Mouse (Mus musculus) kidney, adult 2 months (tissue): Measurements from ENCODE around the gene Mmp25. TPM values are rescaled to one million over a fixed set of nuclear protein-coding genes. Genes with fewer than 3 reads are reported as not detected.

Experiments used
- DNase-seq: peaks from one replicate; pipeline ENCODE4 v3.0.0; 2021
- H3K27ac ChIP-seq: fragments of 200-500 bp; 2 replicates; pipeline ENCODE4 v1.5.1; 2012; ENCODE audit warnings: low read depth, low read length, control low read depth, inconsistent platforms; ENCODE audit not compliant: insufficient read depth
- H3K27me3 ChIP-seq: fragments of 200-500 bp; replicated peaks from 2 replicates; pipeline ENCODE4 v1.6.1; 2012; ENCODE audit warnings: mild to moderate bottlenecking, moderate library complexity, low read length, inconsistent platforms; ENCODE audit not compliant: control insufficient read depth, insufficient read depth
- H3K36me3 ChIP-seq: fragments of 200-500 bp; 2 replicates; pipeline ENCODE4 v1.6.1; 2012; ENCODE audit warnings: mild to moderate bottlenecking, moderate library complexity, low read length, inconsistent platforms; ENCODE audit not compliant: control insufficient read depth, insufficient read depth
- H3K4me1 ChIP-seq: fragments of 200-500 bp; 2 replicates; pipeline ENCODE4 v1.6.1; 2011; ENCODE audit warnings: low read length; ENCODE audit not compliant: control insufficient read depth, insufficient read depth
- H3K4me3 ChIP-seq: fragments of 200-500 bp; 2 replicates; pipeline ENCODE4 v1.5.1; 2011; ENCODE audit warnings: mild to moderate bottlenecking, low read depth, low read length, control low read depth; ENCODE audit not compliant: insufficient read depth
- CTCF ChIP-seq: fragments of 200-500 bp; conservative IDR thresholded peaks from 2 replicates; pipeline ENCODE4 v1.5.1; 2011; ENCODE audit warnings: low read depth, mild to moderate bottlenecking, control low read depth, low read length, moderate library complexity, mixed read lengths; ENCODE audit not compliant: insufficient read depth, insufficient read length
- POLR2A ChIP-seq: fragments of 200-500 bp; IDR thresholded peaks from one replicate; pipeline ENCODE4 v1.6.1; 2011; ENCODE audit warnings: low read depth, low read length, control low read depth
- WGBS: fragments of 180-500 bp; shearing (Covaris S2); methylation state at CpG from one replicate; pipeline ENCODE4 v1.1.7; 2018; 5-methylcytosine and 5-hydroxymethylcytosine counted together
- polyA plus RNA-seq: library from polyadenylated mRNA; depleted of rRNA; stranded (reverse); fragments of >200 nt; gene quantifications from 2 replicates; pipeline ENCODE4 v1.2.3, GENCODE M21; 2012

Gene Mmp25
- polyA plus RNA-seq, 1 experiment: 0.38 TPM

DNA sequence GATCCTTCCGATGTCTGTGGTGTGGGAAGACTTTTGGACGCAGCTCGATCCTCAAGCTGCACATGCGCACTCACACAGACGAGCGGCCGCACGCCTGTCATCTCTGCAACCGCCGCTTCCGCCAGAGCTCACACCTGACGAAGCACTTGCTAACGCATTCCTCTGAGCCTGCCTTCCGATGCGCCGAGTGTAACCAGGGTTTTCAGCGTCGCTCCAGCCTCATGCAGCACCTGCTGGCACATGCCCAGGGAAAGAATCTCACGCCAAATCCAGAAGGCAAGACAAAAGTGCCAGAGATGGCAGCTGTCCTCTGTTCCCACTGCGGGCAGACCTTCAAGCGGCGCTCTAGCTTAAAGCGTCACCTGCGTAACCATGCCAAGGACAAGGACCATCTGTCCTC, 35.5 kb downstream of the Mmp25 start:
- Histone ChIP-seq H3K4me3 (no peak overlapping the region), H3K4me1 (no peaks in the 10 kb centered on the region), H3K27me3 (no peaks in the 10 kb centered on the region), H3K27ac (no peak overlapping the region), H3K36me3 (no peaks in the 10 kb centered on the region)
- TF ChIP-seq POLR2A (no peak), CTCF (no peak)
- no peak for DNase-seq
- WGBS: 91% methylated on average over 24 of the region's 24 CpGs

DNA sequence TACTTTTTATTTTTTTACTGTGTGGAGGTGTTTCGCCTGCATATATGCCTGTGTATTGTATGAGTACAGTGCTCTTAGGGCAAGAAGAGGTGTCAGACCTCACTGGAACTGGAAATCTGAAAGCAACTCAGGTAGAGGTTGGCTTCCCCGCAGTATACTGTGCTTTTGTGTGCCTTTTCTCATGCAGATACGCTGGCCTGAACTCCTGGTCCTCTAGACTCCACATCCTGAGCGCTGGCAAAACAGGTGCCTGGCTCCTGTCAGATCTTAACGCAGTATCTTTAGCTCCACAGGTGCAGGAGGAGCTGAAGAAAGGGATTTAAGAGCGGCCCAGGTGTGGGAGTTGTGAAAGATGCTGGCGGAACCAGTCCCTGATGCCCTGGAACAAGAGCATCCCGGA, 39.9 kb downstream of the Mmp25 start:
- 86% methylated on average over 8 of the region's 8 CpGs for WGBS
- Histone ChIP-seq H3K27ac (no peak overlapping the region), H3K4me1 (no peaks in the 10 kb centered on the region), H3K36me3 (no peaks in the 10 kb centered on the region), H3K4me3 (no peak overlapping the region), H3K27me3 (no peaks in the 10 kb centered on the region)
- TF ChIP-seq POLR2A (no peak), CTCF (no peak)
- DNase-seq: no peak

GRCm38 (mm10) chr17:23604394-23604793, 40.7 kb downstream of the Mmp25 start:
- Histone ChIP-seq H3K27ac (no peak overlapping the region), H3K4me3 (no peak overlapping the region), H3K36me3 (no peaks in the 10 kb centered on the region), H3K27me3 (no peaks in the 10 kb centered on the region), H3K4me1 (no peaks in the 10 kb centered on the region)
- 81% methylated on average over 7 of the region's 7 CpGs for WGBS
- no peak for DNase-seq
- no peak for TF ChIP-seq POLR2A
- TF ChIP-seq CTCF: no peak

DNA sequence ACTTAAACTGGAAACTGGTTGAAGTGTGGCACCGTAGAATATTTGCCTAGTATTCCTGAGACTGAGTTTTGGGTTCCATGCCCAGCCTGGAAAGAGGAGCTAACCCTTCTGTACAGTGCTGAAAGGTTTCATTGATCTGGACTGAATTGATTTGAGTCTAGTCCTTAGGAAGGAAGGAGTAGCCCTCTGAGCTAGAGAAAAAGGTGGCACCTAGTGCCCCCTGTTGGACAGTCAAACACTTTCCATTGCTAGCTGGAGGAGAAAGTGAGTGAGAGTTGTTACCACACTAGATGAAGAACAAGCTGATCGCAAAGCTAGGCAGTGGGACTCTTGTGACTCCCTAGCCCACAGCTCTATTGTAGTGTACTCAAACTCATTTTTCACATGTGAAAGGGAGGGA, 41.5 kb downstream of the Mmp25 start:
- no peaks in the 10 kb centered on the region for H3K4me1 ChIP-seq
- H3K4me3 ChIP-seq: no peak overlapping the region
- no peaks in the 10 kb centered on the region for H3K27me3 ChIP-seq
- TF ChIP-seq POLR2A (no peak), CTCF (peak; percentile 66)
- 49% methylated on average over 2 of the region's 2 CpGs for WGBS
- H3K27ac ChIP-seq: no peak overlapping the region
- DNase-seq: peak; percentile 33
- H3K36me3 ChIP-seq: no peaks in the 10 kb centered on the region

GRCm38 (mm10) chr17:23603077-23603476, 42.0 kb downstream of the Mmp25 start:
- no peak overlapping the region for H3K4me3 ChIP-seq
- no peak for DNase-seq
- WGBS: 46% methylated on average over 8 of the region's 8 CpGs
- TF ChIP-seq POLR2A: no peak
- no peak for TF ChIP-seq CTCF
- H3K4me1 ChIP-seq: no peaks in the 10 kb centered on the region
- H3K27me3 ChIP-seq: no peaks in the 10 kb centered on the region
- H3K27ac ChIP-seq: no peak overlapping the region
- H3K36me3 ChIP-seq: no peaks in the 10 kb centered on the region

- Histone ChIP-seq H3K4me1 (no peaks in the 10 kb centered on the region), H3K27ac (no peak overlapping the region), H3K27me3 (no peaks in the 10 kb centered on the region), H3K36me3 (no peaks in the 10 kb centered on the region), H3K4me3 (no peak overlapping the region)
- TF ChIP-seq CTCF (no peak), POLR2A (no peak)
- no peak for DNase-seq
- 56% methylated on average over 10 of the region's 10 CpGs for WGBS
Observed at GRCm38 (mm10) chr17:23601836-23602585, 43.1 kb downstream of the Mmp25 start.

DNA sequence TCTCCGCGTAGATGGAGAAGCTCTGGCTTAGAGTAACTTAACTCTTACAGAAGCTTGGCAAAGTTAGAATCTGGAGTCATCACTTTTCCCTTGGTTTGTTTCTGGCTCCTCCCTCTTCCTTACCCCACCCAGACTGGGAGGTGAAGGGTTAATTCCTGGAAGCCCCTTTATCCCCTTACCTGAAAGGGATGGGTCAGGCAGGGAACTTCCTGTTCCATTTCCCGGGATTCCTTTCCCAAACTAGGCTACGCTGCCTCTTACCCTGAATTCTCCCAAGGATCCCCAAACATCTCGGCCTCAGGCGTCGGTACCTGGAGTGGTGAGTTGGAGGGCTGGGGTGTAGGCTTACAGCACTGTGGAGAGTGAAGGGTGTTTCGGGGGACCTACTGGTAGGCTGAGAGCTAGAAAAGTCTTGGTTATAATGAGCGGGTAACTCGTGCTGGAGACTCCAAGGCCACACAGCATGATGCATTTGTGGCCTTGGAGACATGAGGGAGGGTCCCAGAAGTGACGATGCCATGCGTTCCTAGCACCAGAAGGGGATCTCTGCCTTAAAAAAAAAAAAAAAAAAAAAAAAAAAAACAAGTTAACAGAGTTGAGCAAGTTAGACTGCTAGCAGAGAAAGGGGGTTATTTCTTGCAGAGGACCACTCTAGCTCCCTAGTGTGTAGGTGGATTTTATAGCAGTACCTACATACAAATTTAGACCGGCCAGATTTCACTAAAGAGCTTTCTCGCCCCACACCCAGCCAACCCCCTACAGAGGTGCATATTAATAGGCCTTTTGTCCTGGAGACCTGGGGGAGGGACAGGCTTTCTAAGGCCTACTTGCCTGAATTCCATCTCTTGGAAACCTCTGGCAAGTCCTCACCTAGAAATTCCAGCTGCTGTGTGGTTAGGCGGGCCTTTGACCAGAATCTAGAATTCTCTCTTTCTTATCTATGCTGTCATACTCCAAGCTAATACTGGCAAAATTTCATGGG, 44.1 kb downstream of the Mmp25 start, which contains the start of gene Zscan10:
Gene Zscan10, plus strand, starts transcription at position 216 of the 982 bp plus-strand sequence.
- no peak within 1 kb of the TSS for H3K4me3 ChIP-seq
- 82% methylated on average over 15 of the region's 15 CpGs for WGBS

More for the DNA sequence above, 44.1 kb downstream of the Mmp25 start, which contains the start of gene Zscan10:
- no peaks in the 10 kb centered on the region for H3K4me1 ChIP-seq
- 0 out of 2 replicates have a peak within 1 kb of the TSS, but pooled peaks have one; percentile 86 for H3K27ac ChIP-seq
- H3K27me3 ChIP-seq: no peaks in the 10 kb centered on the region
- no peaks in the 10 kb centered on the region for H3K36me3 ChIP-seq
- TF ChIP-seq CTCF (no peak), POLR2A (no peak)
- no peak for DNase-seq
